Mouse (Mus musculus): ENCODE results near the gene Pla2g16. TPM values are rescaled to one million over a fixed set of nuclear protein-coding genes. Genes with fewer than 3 reads are reported as not detected.

Gene Pla2g16
- total RNA-seq, 2 experiments from 2014 or later: 8.0 to 8.5 TPM

DNA sequence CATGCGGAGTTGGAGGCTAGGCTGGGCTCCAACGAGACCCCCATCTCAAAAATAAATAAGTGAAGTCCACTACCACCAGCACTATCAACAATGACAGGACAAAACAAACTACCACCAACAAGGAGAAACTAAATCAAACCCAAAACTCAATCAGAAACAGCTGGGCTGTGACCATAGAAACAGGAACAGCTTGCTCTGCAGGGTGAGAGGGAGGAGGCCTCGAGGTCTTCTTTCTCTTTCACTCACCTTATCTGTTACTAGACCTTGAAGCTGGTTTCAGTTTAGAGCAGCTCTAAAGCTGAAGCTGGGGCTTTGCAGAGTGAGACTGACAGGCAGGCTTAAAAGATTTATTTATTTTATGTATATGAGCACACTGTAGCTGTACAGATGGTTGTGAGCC lies 4.2 kb downstream of the Pla2g16 start:
- intact Hi-C loops (cut with DNase I): no loop called here
- DNase-seq (ENCODE audit: extremely low spot score in 1 of 2, low spot score in 2 of 2): no peak

DNA sequence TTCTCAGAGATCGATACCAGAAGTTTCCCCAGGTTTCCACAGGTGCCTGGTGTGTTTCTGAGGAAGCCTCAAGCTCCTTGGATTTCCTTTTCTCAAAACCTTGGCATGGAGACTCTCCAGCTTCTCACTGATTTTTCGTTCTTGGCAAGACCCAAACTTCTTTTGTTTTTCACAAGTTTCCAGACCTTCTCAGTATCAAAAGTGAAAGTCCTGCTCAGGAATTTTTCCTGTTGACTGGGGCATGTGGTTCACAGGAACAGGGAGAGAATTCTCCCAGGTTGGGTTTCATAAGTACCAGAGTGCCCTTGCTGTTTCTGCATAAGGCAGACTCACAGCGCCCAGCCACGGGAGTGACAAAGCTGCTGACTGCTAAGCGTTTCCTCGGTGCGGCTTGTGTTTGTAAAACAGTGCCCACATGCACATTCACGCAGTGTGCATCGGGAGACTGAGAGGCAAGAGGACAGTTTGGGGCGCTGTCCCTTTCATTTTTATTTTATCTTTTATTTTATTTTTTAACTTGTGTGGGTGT lies 5.4 kb downstream of the Pla2g16 start:
- DNase-seq (ENCODE audit: extremely low spot score in 1 of 2, low spot score in 2 of 2): no peak
- intact Hi-C loops (cut with DNase I): no loop called here

DNA sequence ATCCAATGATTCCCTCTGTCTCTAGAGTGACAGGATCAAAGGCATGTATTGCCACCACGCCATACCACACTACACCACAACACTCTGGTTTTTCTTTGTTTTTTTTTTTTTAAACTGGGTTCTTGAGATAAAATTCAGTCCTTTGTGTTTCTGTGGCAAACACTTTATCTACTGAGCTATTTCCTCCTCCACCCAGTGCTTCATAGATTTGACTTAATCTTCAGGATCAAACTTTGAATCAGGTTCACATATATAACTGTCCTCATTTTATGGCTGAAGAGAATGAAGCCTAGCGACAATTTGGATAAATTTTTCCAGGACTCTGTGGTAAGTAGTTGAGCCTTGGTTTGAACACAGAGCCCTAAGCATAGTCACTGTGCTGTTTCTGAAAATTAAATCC lies 6.4 kb downstream of the Pla2g16 start:
- DNase-seq (ENCODE audit: extremely low spot score in 1 of 2, low spot score in 2 of 2): no peak
- intact Hi-C loops (cut with DNase I): no loop called here

DNA sequence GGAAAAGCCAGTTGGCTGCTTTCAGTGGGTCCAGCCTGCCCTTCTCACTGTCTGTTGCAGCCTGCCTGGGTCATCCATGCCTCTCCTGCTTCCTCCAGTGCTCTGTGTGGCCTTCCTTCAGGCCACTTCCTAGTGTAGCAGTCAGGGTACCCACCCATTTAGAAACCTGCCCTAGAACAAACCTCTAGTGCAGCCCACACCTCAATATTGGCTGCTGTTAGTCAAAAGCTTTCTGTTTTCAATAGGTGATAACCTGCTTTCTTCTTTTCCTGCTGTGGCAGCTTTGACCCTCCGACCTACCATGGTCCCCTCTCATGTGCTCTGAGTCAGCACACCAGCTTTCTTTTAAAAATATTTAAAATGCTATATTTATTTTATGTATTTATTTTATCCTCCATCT lies 7.2 kb downstream of the Pla2g16 start:
- intact Hi-C loops (cut with DNase I): no loop called here
- DNase-seq (ENCODE audit: extremely low spot score in 1 of 2, low spot score in 2 of 2): no peak

DNA sequence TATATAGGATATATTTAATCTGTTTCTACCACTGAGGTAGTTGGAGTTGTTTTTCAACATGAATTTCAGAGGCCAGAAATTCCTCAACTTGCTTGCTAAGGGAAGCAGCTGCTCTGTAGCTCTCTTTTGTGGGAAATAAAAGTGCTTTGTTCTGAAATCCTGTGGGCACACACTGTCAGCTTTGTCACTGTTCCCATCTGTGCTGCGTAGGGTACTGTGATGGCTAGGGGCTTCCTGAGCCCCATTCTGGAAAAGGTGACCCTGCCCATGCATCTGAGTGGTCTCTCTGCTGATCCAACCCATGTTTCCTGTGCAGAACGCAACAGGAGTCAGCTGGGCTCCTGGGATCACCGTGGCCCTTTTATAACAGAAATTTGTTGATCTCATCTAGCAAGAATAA lies 9.6 kb downstream of the Pla2g16 start:
- no peak for DNase-seq (ENCODE audit: extremely low spot score in 1 of 2, low spot score in 2 of 2)
- intact Hi-C loops (cut with DNase I): no loop called here

DNA sequence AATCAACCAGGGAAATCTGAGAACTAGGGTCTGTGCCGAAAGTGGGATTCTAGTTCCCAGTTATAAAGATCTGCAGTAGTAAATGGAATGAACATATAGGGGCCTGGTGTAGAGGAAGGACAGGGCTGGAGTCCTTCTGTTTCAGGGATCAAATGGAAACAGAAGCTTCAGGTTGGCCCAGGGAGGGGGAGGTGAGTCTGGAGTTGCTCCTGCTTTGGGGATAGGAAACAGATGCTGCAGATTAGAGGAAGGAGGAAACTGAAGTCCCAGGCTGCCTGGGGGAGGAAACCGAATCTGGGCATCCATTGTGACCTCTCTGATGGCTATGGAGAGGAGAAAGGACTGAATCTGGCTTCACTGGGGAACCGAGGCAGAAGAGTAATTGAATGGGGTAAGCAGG lies 11.1 kb downstream of the Pla2g16 start:
- intact Hi-C loops (cut with DNase I): no loop called here
- DNase-seq (ENCODE audit: extremely low spot score in 1 of 2, low spot score in 2 of 2): no peak

DNA sequence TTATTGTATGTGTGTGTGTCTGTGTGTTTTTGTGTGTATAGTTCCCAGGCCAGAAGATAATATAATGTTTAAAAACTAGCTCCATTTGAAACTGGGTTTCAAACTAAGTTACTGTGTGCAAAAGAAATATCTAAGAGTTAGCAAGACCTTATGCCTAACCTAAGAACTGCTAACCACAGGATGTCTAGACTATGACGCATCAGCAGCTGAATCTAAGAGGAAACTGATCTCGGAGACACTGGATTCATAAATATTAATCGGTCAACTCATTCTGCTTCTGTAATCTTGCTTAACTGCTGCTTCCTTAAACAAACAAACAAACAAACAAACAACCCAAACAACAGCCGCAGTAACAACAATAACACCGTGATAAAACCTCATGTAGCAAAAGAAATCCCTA lies 12.4 kb downstream of the Pla2g16 start:
- no peak for DNase-seq (ENCODE audit: extremely low spot score in 1 of 2, low spot score in 2 of 2)
- intact Hi-C loops (cut with DNase I): no loop called here

DNA sequence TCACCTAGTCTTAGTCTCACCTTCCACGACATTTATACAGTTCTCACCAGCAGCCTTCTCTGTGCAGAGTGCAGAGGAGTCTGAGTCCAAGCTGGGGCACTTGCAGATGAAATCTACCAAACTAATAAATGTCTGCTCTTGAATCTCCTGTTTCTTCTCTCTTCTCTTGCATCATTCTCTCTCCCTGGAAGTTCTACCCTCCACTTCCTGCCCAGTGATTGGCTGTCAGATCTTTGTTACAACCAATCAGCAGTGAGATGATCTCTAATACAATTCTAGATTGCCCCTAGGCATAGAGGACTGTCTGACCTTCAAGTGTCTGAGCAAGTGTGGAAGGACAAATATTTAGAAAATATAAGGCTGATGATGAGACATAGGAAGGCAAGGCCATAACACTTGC lies 18.9 kb downstream of the Pla2g16 start:
- intact Hi-C loops (cut with DNase I): no loop called here
- DNase-seq (ENCODE audit: extremely low spot score in 1 of 2, low spot score in 2 of 2): no peak

DNA sequence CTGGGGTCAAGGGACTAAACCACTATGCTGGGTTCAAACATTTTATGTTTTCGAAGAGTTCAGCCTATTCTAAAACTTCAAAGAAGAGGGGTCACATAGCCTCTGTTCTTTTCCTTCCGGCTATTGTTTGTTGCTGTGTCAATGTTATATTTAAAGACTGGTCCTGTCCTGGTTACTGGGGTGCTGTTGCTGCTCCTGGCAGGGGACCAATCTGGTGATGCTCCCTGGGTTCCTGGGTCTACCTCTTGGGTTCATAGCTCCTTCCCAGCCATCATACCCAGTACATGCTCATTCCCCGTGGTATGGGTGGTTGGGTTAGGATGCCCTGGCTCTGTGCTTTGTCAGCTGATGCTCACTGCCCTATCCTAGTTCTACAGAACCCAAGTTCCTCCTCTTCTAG lies 20.5 kb downstream of the Pla2g16 start:
- peak in 1 of 2 experiments; percentile 30 for DNase-seq (ENCODE audit: extremely low spot score in 1 of 2, low spot score in 2 of 2)
- intact Hi-C loops (cut with DNase I): no loop called here

DNA sequence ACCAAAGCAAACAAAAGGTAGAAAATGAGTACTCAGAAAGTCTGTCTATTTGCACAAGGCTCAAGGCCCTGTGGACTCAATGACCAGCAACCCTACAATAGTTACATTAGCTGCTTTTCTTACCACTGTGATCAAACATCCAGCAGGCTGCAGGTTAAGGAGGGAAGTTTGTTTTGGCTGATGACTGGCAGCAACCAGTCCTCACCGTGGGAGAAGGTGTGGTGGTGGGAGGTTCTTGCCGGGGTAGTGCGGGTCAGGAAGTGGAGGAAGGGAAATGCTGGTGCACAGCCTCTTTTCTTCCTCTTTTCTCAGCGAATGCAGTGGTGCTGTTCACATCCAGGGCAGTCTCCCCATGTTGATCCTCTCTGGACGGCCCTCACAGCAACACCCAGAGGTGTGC lies 23.8 kb downstream of the Pla2g16 start:
- DNase-seq (ENCODE audit: extremely low spot score in 1 of 2, low spot score in 2 of 2): peak in 1 of 2 experiments; percentile 39
- intact Hi-C loops (cut with DNase I): no loop called here

DNA sequence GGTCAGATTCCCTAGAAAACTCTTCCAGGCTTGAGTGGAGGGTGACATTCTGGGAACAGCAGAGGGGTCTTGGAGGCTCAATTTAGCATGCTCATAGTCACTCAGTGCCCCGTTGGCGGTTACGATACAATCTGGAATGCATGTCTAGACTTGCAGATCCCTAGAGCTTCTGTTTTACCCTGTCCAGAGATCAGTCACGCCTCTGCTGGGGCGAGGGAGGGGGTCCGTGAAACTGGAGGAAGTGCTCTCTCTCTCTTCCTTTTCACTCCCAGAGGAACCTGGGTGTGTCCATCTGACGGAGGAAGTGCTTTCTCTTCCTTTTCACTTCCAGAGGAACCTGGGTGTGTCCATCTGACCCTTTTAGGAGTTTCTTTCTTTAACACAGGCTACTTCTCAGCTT lies 25.8 kb downstream of the Pla2g16 start:
- intact Hi-C loops (cut with DNase I): no loop called here
- DNase-seq (ENCODE audit: extremely low spot score in 1 of 2, low spot score in 2 of 2): peak in 1 of 2 experiments; percentile 36

DNA sequence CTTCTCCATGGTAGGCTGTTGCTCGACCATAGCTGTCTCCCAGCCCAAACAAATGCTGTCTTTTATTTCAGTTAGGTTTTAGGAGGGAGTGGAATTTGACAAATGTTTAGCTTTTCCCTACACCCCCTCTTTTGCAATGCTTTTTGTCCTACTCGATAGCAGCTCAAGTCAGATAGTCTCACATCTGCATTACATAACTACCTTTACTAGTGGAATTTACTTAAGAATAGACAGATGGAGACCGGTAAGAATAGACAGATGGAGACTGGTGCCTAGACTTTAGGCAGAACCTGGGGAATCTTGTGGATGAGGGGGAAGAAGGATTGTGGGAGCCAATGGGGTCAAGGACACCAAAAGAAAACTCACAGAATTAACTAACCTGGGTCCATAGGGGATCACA lies 26.3 kb downstream of the Pla2g16 start:
- no peak for DNase-seq (ENCODE audit: extremely low spot score in 1 of 2, low spot score in 2 of 2)
- intact Hi-C loops (cut with DNase I): no loop called here

DNA sequence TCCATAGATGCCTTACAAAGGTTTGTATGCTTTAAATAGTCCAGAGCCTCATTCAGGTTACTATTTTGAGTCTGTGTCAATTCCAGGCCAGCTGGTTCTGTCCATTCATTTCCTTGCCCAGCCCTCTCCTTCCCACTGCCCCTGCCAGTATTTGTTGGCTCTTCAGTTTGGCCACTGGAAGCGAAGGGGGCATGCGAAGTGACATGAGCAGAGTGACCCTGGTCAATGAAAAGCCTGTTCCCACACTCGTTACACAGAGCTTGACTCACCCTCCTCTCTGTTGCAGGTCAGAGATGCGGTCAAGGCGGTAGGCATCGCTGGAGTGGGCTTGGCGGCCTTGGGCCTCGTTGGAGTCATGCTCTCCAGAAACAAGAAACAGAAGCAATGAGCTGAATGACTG lies 28.0 kb downstream of the Pla2g16 start:
- intact Hi-C loops (cut with DNase I): no loop called here
- no peak for DNase-seq (ENCODE audit: extremely low spot score in 1 of 2, low spot score in 2 of 2)

DNA sequence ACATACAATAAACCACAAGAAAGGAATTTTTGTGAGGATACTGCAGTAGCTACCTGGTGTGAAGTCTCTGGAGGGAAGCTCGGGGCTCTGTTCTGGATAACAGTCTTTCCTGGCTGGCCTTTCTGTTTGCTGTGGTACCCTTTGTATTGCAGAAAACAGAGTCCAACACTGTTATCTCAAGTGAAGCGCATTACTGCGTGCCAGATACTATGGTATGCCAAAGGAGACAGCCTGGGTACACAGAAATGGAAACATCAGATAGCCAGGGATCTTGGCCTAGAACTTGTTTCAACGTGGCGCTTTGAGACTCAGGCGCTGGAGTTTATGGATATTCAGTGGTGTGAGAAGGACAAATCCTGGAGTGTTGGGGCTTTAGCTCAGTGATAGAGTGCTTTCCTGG lies 28.5 kb downstream of the Pla2g16 start:
- DNase-seq (ENCODE audit: extremely low spot score in 1 of 2, low spot score in 2 of 2): no peak
- intact Hi-C loops (cut with DNase I): no loop called here

DNA sequence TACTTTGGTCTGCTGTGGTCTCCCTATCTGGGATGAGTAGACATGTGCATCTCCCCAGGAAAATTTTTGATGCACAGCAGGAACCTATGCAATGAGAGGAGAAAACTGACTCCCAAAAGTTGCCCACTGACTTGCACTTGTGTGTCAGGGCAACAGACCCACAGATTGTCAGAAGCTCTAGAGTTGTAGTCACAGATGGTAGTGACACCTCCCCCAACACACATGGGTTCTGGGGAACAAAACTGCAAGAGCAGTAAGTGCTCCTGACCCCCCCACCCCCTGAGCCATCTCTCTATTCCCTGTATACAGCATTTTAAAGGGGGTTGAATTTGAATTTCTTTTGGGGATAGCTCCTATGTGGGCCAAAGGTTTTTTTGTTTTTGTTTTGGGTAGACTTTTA lies 33.5 kb downstream of the Pla2g16 start:
- intact Hi-C loops (cut with DNase I): loop anchor here (10.0 kb wide), 1 partner anchor 146 kb away; no protein-coding TSS in a partner anchor
- DNase-seq (ENCODE audit: extremely low spot score in 1 of 2, low spot score in 2 of 2): no peak

DNA sequence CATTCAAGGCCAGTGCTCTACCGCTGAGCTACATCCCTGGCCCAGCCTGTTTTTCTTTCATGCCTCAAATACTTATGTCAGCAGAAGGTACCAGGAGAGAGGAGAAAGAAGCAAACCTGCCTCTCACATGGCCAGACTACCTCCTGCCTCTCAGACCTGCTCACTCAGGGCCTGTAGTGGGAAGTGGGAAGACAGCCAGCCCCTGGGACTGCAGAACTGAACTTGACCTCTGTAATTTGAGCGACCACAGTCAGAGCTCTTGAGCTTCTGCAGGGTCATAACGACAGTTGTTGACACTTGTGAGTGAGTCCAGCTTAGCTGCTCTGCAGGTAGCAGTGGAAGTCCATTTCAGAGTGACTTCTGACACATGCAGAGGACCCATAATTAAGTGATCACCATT lies 34.8 kb downstream of the Pla2g16 start:
- DNase-seq (ENCODE audit: extremely low spot score in 1 of 2, low spot score in 2 of 2): no peak
- intact Hi-C loops (cut with DNase I): loop anchor here (10.0 kb wide), 1 partner anchor 147 kb away; no protein-coding TSS in a partner anchor

DNA sequence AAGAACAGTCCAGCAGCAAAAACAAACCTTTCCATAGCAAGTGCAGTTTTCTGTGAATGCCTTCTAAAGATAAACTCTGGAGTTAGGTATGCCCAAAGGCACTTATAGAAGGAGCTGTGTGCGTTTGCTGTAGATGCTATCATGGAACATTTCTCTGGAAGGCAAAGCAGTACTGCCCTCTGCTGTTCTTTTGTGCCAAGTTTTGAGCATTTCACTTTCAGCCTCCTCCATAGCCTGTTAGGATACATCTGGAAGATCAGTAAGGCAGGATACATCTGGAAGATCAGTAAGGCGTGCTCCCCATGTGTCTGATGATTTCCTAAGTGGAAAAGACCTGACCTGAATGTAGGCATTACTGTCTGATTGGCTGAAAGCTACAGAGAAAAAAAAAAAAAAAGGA lies 38.3 kb downstream of the Pla2g16 start:
- intact Hi-C loops (cut with DNase I): loop anchor here (1.0 to 10.0 kb wide), 2 partner anchors 66 to 151 kb away; no protein-coding TSS in a partner anchor
- DNase-seq (ENCODE audit: extremely low spot score in 1 of 2, low spot score in 2 of 2): peak in 1 of 2 experiments; percentile 39

DNA sequence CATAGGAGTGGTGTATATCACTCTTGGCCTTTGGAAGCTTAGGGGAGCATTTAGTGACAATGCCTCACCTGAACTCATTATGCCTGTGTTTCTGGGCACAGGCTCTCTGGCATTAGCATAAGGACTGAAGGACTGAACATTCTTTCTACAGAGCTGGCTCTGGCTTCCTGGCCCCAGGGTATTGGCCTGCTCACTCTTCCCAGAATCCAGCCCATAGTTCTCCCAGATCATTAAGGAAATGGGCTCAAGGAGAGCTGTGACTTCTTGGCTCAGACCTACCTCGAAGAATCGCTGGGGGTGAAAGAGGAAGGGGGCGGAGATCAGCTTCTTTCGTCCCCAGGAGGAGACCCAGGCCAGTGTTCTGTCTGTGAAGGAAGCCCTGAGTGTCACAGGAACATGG lies 41.2 kb downstream of the Pla2g16 start:
- DNase-seq (ENCODE audit: extremely low spot score in 1 of 2, low spot score in 2 of 2): no peak
- intact Hi-C loops (cut with DNase I): loop anchor here (10.0 kb wide), 1 partner anchor 154 kb away; no protein-coding TSS in a partner anchor

DNA sequence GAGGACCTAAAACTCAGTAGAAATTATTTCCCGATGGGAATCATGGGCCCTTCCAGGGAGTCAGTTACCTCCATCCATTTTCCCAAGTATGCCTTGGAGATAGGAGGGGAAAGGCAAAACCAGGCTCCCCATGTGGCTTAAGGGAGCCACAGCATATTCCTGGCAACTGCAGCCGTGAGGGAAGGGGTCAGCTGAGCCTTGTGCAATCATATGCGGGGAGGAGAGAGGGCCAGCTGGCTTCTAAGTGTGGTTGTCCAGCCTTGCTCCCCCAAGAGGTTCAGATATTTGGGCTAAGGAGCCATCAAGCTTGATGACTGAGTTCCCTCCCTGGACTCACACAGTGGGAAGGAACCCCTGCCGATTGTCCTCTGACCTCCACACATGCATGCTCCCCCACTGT lies 44.3 kb downstream of the Pla2g16 start:
- no peak for DNase-seq (ENCODE audit: extremely low spot score in 1 of 2, low spot score in 2 of 2)
- intact Hi-C loops (cut with DNase I): no loop called here

DNA sequence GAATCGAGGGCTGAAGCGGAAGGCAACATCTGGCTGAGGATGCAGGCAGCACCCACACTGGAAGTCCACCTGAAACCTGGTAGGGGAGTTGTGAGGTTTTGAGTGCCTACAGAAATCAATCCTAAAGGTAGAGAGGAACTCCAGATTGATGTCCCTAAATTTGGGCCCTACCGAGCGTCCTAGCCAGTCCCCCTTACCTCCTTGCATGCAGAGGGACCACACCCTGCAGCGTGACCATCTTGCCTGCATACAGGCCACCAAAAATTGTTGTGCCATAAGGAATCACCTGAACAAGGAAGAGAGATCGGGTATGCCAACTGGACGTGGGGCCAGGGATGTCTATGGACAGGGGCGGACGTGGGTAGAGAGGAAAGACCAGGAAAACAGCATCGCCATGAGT lies 46.8 kb downstream of the Pla2g16 start:
- intact Hi-C loops (cut with DNase I): no loop called here
- DNase-seq (ENCODE audit: extremely low spot score in 1 of 2, low spot score in 2 of 2): no peak

DNA sequence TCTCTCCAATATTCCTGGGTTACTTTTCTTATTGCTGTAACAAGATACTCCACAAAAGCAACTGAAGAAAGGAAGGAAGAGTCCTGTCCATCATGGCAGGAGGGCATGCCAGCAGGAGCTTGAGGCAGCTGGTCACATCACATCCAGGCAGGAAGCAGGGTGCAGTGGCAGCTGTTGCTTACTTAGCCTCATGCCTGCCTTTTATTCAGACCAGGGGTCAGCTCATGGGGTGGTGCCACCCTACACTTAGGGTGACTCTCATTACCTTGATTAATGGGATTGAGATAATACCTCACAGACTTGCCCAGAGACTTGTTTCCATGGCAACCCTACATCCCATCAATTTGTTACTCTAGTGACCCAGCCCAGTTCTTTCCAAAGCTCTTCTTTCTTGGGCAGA lies 47.8 kb downstream of the Pla2g16 start:
- intact Hi-C loops (cut with DNase I): no loop called here

More for the DNA sequence above, 47.8 kb downstream of the Pla2g16 start:
- DNase-seq (ENCODE audit: extremely low spot score in 1 of 2, low spot score in 2 of 2): no peak
